Mouse (Mus musculus) hindbrain, embryonic 13.5 days (tissue): ENCODE results near the gene Iqsec1. TPM values are rescaled to one million over a fixed set of nuclear protein-coding genes. Genes with fewer than 3 reads are reported as not detected.
A peak's percentile ranks its signal among the peaks of the same experiment; 100 is the strongest.

Source experiments
- ATAC-seq: fragments of 200-750 bp; cut with Nextera tagmentation; 2 replicates; pipeline ENCODE4 v1.8.0; 2017; ENCODE audit warnings: moderate TSS enrichment; ENCODE audit not compliant: low FRiP score
- H3K27ac ChIP-seq: fragments of 300-500 bp; sonication (generic); 2 replicates; pipeline ENCODE4 v1.5.1; 2015; ENCODE audit warnings: inconsistent platforms, mild to moderate bottlenecking, moderate library complexity
- H3K27me3 ChIP-seq: fragments of 300-500 bp; sonication (generic); 2 replicates; pipeline ENCODE4 v1.6.1; 2015; ENCODE audit warnings: mild to moderate bottlenecking, inconsistent platforms
- H3K36me3 ChIP-seq: fragments of 300-500 bp; sonication (generic); 2 replicates; pipeline ENCODE4 v1.6.1; 2015; ENCODE audit warnings: mild to moderate bottlenecking, inconsistent platforms
- H3K4me1 ChIP-seq: fragments of 300-500 bp; sonication (generic); replicated peaks from 2 replicates; pipeline ENCODE4 v1.6.1; 2015; ENCODE audit warnings: inconsistent platforms
- H3K4me2 ChIP-seq: fragments of 300-500 bp; sonication (generic); 2 replicates; pipeline ENCODE4 v1.6.1; 2015; ENCODE audit warnings: inconsistent platforms, mild to moderate bottlenecking, moderate library complexity
- H3K4me3 ChIP-seq: fragments of 300-500 bp; sonication (generic); 2 replicates; pipeline ENCODE4 v1.5.1; 2015; ENCODE audit warnings: mild to moderate bottlenecking, inconsistent platforms
- H3K9ac ChIP-seq: fragments of 300-500 bp; sonication (generic); 2 replicates; pipeline ENCODE4 v1.6.1; 2015; ENCODE audit warnings: mild to moderate bottlenecking, inconsistent platforms
- H3K9me3 ChIP-seq: fragments of 300-500 bp; sonication (generic); 2 replicates; pipeline ENCODE4 v1.6.1; 2016; ENCODE audit warnings: inconsistent platforms
- WGBS: fragments of 180-500 bp; shearing (Covaris S2); methylation state at CpG from one replicate; pipeline ENCODE4 v1.1.7; 2015; 5-methylcytosine and 5-hydroxymethylcytosine counted together
- polyA plus RNA-seq: library from polyadenylated mRNA; unstranded; fragments of >200 nt; fragmentation: Nextera tagmentation; extraction: Ambion mirVana; gene quantifications from 2 replicates; pipeline ENCODE4 v1.2.1, GENCODE M21; 2015

Iqsec1 gene
- polyA plus RNA-seq, 1 experiment from 2014 or later: 20.6 TPM

DNA sequence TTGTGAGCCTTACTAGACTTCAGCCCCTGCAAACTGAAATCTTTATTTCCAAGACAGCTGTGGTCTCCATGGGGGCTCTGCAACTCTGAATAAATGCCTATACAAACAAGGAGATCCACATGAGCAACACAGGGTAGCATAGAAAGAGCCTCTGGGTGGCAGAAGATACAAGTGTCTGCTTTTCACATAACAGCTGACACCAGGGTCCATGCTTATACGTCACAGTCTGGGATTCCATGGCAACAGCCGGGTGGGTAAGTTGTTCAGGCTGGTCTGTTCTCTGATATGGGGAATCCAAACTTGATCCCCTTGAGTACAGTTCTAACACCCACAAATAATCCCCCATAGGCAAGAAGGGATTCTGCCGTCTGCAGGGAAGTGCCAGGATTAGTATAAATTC lies 108.1 kb downstream of the Iqsec1 start:
- ATAC-seq: no peak
- no peak overlapping the region for H3K4me2 ChIP-seq
- 47% methylated on average over 3 of the region's 3 CpGs for WGBS
- no peak overlapping the region; the same call in 1 of the 2 replicates for H3K27ac ChIP-seq
- no peaks in the 10 kb centered on the region for H3K27me3 ChIP-seq
- H3K4me3 ChIP-seq: no peak overlapping the region
- no peak overlapping the region for H3K9ac ChIP-seq
- peaks cover 26% of the 10 kb centered on the region for H3K4me1 ChIP-seq
- no peaks in the 10 kb centered on the region for H3K36me3 ChIP-seq
- H3K9me3 ChIP-seq: no peaks in the 10 kb centered on the region

DNA sequence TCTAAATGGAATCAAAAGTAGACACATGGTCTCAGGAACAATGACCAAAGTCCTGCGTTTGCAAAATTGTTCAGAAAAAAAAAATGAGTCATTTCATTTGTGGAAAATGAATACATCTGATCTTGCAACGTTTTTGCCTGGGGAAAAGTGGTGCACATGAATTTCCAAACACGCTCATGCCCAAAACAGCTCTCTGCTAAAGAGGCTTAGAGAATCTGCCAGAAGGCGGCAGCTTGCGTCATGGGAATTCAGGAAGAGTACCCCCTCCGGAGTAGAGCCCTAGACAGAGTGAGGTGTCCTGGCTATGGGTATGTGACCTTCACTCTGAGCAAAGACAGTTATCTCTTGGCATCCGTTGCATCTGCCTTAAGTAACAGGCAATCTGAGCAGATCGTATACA lies 116.9 kb downstream of the Iqsec1 start:
- Histone ChIP-seq H3K36me3 (no peaks in the 10 kb centered on the region), H3K9ac (no peak overlapping the region), H3K4me2 (no peak overlapping the region), H3K27me3 (no peaks in the 10 kb centered on the region), H3K4me3 (no peak overlapping the region), H3K9me3 (no peaks in the 10 kb centered on the region), H3K4me1 (0 out of 2 replicates have a peak, but pooled peaks cover 6% of the 10 kb centered on the region), H3K27ac (no peak overlapping the region)
- WGBS: 76% methylated on average over 8 of the region's 8 CpGs
- no peak for ATAC-seq

DNA sequence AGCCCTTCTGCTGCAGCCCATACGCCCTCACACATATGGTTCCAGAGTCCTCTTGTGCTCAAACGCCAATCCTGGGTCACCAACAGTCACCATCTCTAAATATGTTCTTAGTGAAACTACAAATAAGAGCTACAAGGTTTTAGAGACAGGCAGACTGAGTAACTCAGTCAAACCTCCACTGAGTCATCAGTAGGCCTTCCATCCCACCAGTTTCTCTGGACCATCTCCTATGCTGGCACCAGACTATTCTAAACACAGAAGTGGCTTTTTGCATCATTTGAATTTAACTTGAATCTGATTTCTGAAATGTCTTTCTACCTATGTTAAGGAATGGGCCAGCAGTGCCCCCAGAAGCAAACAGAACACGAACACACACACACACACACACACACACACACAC lies 120.5 kb downstream of the Iqsec1 start:
- no peak overlapping the region for H3K4me2 ChIP-seq
- H3K9ac ChIP-seq: no peak overlapping the region
- WGBS: 89% methylated on average over 3 of the region's 3 CpGs
- H3K36me3 ChIP-seq: no peaks in the 10 kb centered on the region
- H3K27me3 ChIP-seq: no peaks in the 10 kb centered on the region
- 0 out of 2 replicates have a peak, but pooled peaks cover 6% of the 10 kb centered on the region for H3K4me1 ChIP-seq
- no peak for ATAC-seq
- no peak overlapping the region for H3K4me3 ChIP-seq
- no peak overlapping the region for H3K27ac ChIP-seq
- H3K9me3 ChIP-seq: no peaks in the 10 kb centered on the region

DNA sequence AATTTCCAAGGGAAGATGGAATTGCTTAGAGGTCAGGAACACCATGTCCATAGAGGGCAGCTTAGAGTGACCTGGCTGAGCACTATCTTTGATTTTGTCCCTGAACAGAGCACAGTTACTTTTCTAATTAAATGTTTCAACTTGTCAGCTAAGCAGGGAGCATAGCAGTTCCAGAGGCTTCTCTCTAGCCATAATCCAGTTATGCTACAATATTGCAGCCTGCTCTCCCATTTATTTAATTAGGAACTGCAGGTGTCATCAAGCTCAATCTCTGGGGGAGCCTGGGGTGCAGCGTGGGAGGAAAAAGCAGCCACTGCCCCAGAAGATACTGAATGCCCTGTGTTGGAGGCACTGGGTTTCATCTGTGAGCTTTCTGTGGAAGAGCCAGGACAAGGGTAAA lies 127.1 kb downstream of the Iqsec1 start:
- Histone ChIP-seq H3K9me3 (no peaks in the 10 kb centered on the region), H3K4me2 (no peak overlapping the region), H3K27ac (no peak overlapping the region), H3K9ac (no peak overlapping the region), H3K36me3 (no peaks in the 10 kb centered on the region), H3K4me3 (no peak overlapping the region), H3K27me3 (no peaks in the 10 kb centered on the region), H3K4me1 (no peaks in the 10 kb centered on the region)
- no peak for ATAC-seq
- 83% methylated on average over 1 of the region's 1 CpGs for WGBS

DNA sequence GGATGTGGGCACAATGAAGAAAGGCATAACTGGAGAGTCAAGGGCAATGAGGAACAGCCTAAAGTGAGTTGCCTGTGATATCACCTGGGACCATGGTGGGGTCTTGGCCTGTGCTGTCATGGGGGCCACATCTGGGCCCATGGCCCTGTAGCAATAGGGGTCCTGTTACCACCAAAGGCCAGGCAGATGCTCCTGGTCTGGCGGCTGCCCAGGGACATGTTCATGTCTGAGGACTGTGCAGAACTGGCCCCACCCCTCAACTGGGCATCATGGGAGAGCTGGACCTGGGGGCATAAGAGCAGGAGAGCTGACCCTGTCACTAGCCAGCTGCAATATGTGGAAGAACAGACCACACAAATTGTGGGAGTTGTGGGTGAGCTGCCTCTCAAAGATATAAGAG lies 130.6 kb downstream of the Iqsec1 start:
- Histone ChIP-seq H3K36me3 (no peaks in the 10 kb centered on the region), H3K4me1 (no peaks in the 10 kb centered on the region), H3K9me3 (no peaks in the 10 kb centered on the region), H3K27ac (no peak overlapping the region), H3K4me2 (no peak overlapping the region), H3K9ac (no peak overlapping the region), H3K27me3 (no peaks in the 10 kb centered on the region), H3K4me3 (no peak overlapping the region)
- ATAC-seq: no peak
- WGBS: 95% methylated on average over 1 of the region's 1 CpGs

DNA sequence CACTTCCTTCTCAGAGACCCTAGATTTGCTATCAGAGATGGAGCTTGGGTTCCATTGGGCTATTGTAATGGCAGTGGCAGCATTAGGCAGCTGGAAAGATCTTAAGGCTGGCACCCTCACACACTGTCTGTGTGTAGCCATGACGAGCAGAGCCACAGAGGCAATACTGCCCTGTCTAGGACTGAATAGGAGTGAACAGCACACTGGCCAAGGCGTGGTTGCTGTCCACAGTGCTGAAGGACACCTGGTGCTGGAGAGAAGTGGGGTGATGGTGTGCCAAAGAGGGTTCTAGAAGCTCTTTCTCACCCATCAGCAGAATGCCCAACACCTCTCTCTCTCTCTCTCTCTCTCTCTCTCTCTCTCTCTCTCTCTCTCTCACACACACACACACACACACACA lies 136.1 kb downstream of the Iqsec1 start:
- peaks cover 11% of the 10 kb centered on the region for H3K4me1 ChIP-seq
- no peaks in the 10 kb centered on the region for H3K27me3 ChIP-seq
- H3K4me2 ChIP-seq: no peak overlapping the region
- no peak overlapping the region for H3K27ac ChIP-seq
- WGBS: 41% methylated on average over 2 of the region's 2 CpGs
- H3K9me3 ChIP-seq: no peaks in the 10 kb centered on the region
- H3K36me3 ChIP-seq: no peaks in the 10 kb centered on the region
- no peak overlapping the region for H3K9ac ChIP-seq
- no peak for ATAC-seq
- no peak overlapping the region for H3K4me3 ChIP-seq

DNA sequence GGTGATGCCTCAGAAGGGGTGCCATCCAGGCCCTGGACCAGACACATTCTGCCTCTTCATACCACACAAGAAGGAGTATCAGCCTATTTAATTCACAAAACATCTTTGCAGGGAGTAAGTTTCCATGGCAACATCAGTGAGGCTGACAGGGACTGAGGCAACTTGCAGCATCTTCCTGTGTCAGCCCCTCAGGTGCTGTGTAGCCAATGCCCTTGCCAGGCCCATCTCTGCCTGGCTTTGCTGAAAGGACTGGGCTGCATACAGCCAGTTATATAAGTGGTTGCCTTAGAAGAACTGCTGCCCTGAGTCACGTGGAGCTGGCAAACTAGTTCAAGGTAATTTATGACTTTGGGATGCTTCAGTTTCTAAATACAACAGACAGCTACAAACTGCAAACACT lies 140.4 kb downstream of the Iqsec1 start:
- Histone ChIP-seq H3K4me3 (no peak overlapping the region), H3K9ac (no peak overlapping the region), H3K4me2 (no peak overlapping the region), H3K27me3 (no peaks in the 10 kb centered on the region), H3K4me1 (peaks cover 11% of the 10 kb centered on the region), H3K9me3 (no peaks in the 10 kb centered on the region), H3K27ac (no peak overlapping the region), H3K36me3 (no peaks in the 10 kb centered on the region)
- no peak for ATAC-seq
- WGBS: 59% methylated on average over 1 of the region's 1 CpGs

DNA sequence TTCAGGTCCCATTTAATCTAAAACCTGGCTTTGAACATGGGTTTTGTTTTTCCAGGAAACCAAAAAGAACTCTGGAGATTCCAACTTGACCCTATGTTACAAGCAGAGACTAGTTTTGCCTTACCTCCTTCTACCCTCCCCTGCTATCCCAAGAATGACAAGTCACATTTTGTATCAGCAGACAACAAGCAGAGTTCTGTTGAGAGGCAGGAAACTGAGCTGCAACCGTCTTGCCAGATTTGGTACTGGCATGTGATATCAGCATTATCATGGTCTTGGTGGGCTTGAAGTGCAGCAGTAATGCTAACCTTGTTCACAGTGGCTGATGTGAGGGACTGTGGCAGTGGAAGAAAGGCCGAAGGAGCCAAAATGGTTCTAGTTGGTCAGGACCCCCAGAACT lies 141.0 kb downstream of the Iqsec1 start:
- Histone ChIP-seq H3K27ac (no peak overlapping the region), H3K4me2 (no peak overlapping the region), H3K27me3 (no peaks in the 10 kb centered on the region), H3K9me3 (no peaks in the 10 kb centered on the region), H3K9ac (no peak overlapping the region), H3K36me3 (no peaks in the 10 kb centered on the region), H3K4me3 (no peak overlapping the region), H3K4me1 (peaks cover 11% of the 10 kb centered on the region)
- WGBS: 84% methylated on average over 2 of the region's 2 CpGs
- no peak for ATAC-seq

DNA sequence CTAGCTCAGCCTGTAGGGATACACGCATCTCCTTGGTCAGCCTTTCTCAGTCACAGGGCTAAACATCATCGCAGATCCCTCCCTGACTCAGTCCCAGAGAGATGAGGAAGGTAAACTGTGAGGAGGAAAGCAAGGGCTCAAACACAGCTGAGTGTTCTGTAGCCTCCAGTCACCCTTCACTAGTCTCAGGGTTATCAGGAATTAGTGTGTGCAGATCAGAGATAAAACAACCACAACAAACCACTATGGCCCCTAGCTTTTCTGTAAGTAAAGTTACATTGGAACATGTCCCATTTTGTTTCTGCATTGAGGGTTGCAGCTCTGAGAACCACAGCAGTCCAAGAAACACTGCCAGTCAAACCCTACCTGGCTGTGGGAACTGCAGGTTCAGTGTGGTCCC lies 148.5 kb downstream of the Iqsec1 start:
- H3K4me2 ChIP-seq: no peak overlapping the region
- 100% methylated on average over 2 of the region's 2 CpGs for WGBS
- no peaks in the 10 kb centered on the region for H3K27me3 ChIP-seq
- no peak overlapping the region for H3K9ac ChIP-seq
- no peak for ATAC-seq
- no peak overlapping the region for H3K27ac ChIP-seq
- no peaks in the 10 kb centered on the region for H3K9me3 ChIP-seq
- no peaks in the 10 kb centered on the region for H3K4me1 ChIP-seq
- no peaks in the 10 kb centered on the region for H3K36me3 ChIP-seq
- H3K4me3 ChIP-seq: no peak overlapping the region

DNA sequence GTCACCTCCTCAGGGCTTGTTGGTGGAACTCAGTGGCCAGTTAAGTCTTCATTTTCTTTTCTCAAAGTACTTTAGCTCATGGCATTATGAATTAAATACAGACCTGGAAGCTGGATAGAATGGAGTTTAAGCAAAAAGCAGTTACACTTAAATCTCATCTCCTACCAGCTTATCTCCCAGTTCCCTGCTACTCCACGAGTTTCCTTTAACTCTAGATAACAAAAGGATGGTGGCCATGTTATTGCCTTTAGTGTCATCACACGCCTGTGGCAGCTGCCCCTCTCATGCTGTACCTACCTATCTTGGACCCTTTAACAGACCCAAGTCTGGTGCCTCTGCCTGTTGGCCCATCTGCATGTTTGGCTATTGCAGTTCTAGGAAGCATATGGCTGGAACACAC lies 151.7 kb downstream of the Iqsec1 start:
- H3K4me3 ChIP-seq: no peak overlapping the region
- 74% methylated on average over 2 of the region's 2 CpGs for WGBS
- no peak for ATAC-seq
- no peaks in the 10 kb centered on the region for H3K4me1 ChIP-seq
- H3K27ac ChIP-seq: no peak overlapping the region
- H3K9me3 ChIP-seq: no peaks in the 10 kb centered on the region
- H3K4me2 ChIP-seq: no peak overlapping the region
- H3K9ac ChIP-seq: no peak overlapping the region
- H3K27me3 ChIP-seq: no peaks in the 10 kb centered on the region
- H3K36me3 ChIP-seq: no peaks in the 10 kb centered on the region

DNA sequence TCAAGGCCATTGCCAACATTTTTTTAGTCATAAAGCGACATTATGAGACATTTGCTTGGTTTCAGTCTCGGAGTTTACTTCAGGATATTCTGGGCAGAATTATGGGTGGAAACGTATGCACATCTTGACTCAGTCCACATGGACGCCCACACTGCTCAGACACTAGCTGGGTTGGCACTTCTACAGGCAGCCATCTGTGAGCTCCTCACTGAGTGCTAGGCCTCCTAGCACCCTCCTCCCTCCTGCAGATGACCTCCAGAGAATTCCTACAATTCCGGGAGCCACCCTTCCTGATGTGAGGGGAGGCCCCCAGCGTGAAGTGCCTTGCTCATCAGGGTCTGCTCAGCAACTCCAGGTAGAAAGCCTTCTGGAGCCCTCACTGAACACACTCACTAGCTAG lies 158.9 kb downstream of the Iqsec1 start:
- no peak overlapping the region for H3K27ac ChIP-seq
- no peak overlapping the region for H3K4me2 ChIP-seq
- WGBS: 88% methylated on average over 6 of the region's 6 CpGs
- no peaks in the 10 kb centered on the region for H3K27me3 ChIP-seq
- no peak overlapping the region for H3K4me3 ChIP-seq
- H3K4me1 ChIP-seq: peaks cover 9% of the 10 kb centered on the region; the same call in 1 of the 2 replicates
- no peak overlapping the region for H3K9ac ChIP-seq
- no peaks in the 10 kb centered on the region for H3K36me3 ChIP-seq
- no peak for ATAC-seq
- H3K9me3 ChIP-seq: no peaks in the 10 kb centered on the region

DNA sequence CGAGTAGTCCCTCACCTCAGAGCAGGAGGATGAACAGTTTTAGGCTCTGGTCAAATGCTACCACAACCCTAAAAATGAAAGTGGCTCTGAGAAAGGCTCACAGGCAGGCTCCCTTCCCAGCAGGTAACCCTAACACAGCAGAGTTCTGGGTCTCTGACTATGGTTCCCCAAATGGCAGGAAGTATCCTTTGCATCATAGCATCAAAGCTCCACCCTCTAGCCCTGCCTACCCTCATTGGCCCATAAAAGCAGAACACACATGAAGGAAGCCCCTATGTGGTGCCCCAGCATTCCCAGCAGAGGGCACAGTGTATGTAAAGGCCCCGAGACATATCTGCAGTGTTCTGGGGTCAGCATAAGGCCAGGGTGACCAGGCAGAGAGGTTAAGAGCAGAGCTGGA lies 163.4 kb downstream of the Iqsec1 start:
- Histone ChIP-seq H3K9ac (no peak overlapping the region), H3K9me3 (no peaks in the 10 kb centered on the region), H3K4me2 (no peak overlapping the region), H3K36me3 (no peaks in the 10 kb centered on the region), H3K27ac (no peak overlapping the region), H3K27me3 (no peaks in the 10 kb centered on the region), H3K4me3 (no peak overlapping the region), H3K4me1 (peaks cover 31% of the 10 kb centered on the region)
- ATAC-seq: no peak
- 77% methylated on average over 2 of the region's 2 CpGs for WGBS

DNA sequence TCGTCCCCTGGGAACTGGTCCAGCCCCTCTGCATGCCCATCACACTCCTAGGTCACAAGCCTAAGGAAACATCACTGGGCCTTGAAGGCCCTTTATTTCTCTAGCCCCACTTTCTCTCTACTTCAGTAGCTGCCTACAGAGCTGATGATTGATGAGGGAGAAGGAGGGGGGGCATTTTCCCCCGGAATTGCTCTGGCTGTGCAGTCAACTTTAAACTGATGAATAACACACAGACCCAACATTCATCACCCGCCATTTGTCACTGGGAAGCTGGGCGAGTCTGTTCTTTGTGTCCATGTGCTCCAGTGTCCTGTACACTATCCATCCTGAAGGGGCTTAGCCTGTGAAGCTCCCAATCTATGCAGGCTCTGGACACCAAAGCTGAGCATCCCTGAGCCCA lies 165.2 kb downstream of the Iqsec1 start:
- Histone ChIP-seq H3K4me2 (no peak overlapping the region), H3K9ac (no peak overlapping the region), H3K27ac (peak overlapping the region; percentile 75), H3K9me3 (no peaks in the 10 kb centered on the region), H3K27me3 (no peaks in the 10 kb centered on the region), H3K4me3 (no peak overlapping the region), H3K36me3 (no peaks in the 10 kb centered on the region), H3K4me1 (peaks cover 40% of the 10 kb centered on the region)
- peak; percentile 51 for ATAC-seq
- 14% methylated on average over 4 of the region's 4 CpGs for WGBS
